In the genomic region with DNA sequence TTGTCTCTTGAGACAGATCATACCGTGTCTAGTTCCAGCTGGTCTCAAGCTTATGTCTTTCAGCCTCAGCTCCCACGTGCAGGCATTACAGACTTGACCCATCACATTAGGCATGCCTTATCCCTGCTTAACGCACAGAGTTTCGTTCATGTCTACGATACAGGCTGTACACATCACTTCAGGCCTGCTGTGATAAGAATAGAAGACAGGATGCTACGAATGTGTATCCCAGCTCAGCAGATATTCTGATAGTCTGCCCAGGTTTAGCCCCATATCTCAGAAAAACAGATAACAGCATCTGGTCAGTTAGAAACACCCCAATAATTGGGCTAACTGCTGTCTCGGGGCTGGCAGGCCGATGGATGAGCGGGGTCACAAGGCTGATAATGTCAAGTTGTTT, we compare ENCODE assay signal across 15 mouse cellular contexts.
"Had no signal": no experiment of that assay in that cellular context is flagged by ENCODE, and none has a peak within 500 bp of the region (broad histone marks: within the 10 kb centered on the region; RNA-seq: fewer than 3 reads in every experiment).

No protein-coding gene starts in this region.

- H3K9ac ChIP-seq: hindbrain, embryonic 15.5 days; limb, embryonic 13.5 days; neural tube, embryonic 15.5 days; stomach, embryonic 15.5 days had no signal

- H3K36me3 ChIP-seq: hindbrain, embryonic 15.5 days; limb, embryonic 13.5 days; neural tube, embryonic 15.5 days; stomach, embryonic 15.5 days had no signal

- H3K4me2 ChIP-seq: hindbrain, embryonic 15.5 days; limb, embryonic 13.5 days; neural tube, embryonic 15.5 days; stomach, embryonic 15.5 days had no signal

- H3K9me3 ChIP-seq: hindbrain, embryonic 15.5 days; limb, embryonic 13.5 days; neural tube, embryonic 15.5 days; stomach, embryonic 15.5 days had no signal

- DNase-seq: kidney, adult 8-10 months; kidney, postnatal 36 days; layer of hippocampus, adult 9-11 months; left cerebral cortex, postnatal 4 days; lung, adult 18-20 months; lung, postnatal 36 days; right cerebral cortex, adult 18-20 months; right cerebral cortex, postnatal 4 days; spleen, adult 18-20 months; thymus, postnatal 4 days had no signal

- H3K4me3 ChIP-seq: hindbrain, embryonic 15.5 days; limb, embryonic 13.5 days; myocyte; neural tube, embryonic 15.5 days; stomach, embryonic 15.5 days had no signal

- H3K27me3 ChIP-seq: hindbrain, embryonic 15.5 days; limb, embryonic 13.5 days; neural tube, embryonic 15.5 days; stomach, embryonic 15.5 days had no signal

- H3K27ac ChIP-seq: hindbrain, embryonic 15.5 days; limb, embryonic 13.5 days; neural tube, embryonic 15.5 days had no signal
